Mouse (Mus musculus): ENCODE results near the gene Lgals2. TPM values are rescaled to one million over a fixed set of nuclear protein-coding genes. Genes with fewer than 3 reads are reported as not detected.

Gene Lgals2
- polyA plus RNA-seq, 1 experiment from 2014 or later: 3.4 TPM

DNA sequence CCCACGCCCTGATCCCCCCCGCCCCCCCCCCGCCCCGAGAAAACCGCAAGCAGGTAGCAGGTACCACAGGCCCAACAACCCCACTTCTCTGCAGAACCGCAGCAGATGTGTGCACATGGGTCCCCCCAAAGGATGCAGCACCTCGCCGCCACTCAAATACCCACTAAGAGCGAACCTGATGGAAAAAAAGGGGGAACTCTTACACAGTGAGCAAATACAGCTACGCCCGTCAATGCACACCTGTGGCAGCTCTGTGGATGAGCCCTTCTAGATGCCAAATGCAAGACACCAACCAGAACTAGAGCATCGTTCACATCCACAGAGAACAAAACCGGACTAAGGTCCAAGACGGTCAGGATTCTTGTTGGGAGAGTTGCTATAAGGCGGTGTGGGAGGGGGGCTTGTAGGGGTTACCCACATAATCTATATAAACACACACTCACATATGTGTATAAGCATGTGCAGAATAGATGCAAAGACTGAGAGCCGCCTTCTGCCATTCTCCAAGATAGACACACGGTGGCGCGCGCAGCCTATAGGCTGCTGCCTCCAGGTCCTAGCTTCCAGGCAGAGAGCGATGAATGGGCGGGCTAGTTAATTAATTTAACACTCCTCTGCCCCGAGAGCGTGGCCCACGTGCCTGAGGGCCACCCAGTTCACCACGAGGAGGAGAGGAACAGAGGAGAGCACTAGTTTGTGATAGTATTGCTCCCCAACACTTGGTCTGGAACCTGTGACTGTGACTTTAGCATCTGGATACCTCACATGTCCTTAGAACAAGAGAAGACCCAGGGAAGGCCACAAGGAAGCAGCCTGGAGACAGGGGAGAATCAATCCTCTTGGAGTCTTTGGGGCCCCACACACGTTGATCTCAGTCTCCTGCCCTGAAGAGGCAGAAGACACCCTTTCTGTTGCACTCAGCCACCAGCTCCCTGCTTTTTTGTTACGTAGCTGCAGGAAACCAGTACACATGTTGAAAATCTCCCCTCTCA, 28.8 kb downstream of the Lgals2 start:
- Histone ChIP-seq H3K9ac (replicated peaks) (no peak overlapping the region), H3K4me3 (ENCODE audit: low read depth, low read length) (no peak overlapping the region), H3K4me1 (ENCODE audit: insufficient read depth) (peaks cover 4% of the 10 kb centered on the region; the same call in 1 of the 2 replicates), H3K4me2 (ENCODE audit: low read depth, low read length) (no peak overlapping the region), H3K27me3 (ENCODE audit: insufficient read depth, low read length) (no peaks in the 10 kb centered on the region), H3K27ac (ENCODE audit: low read depth) (no peak overlapping the region), H3K9me3 (ENCODE audit: low read length) (no peaks in the 10 kb centered on the region), H3K36me3 (replicated peaks; ENCODE audit: insufficient read depth, low read length) (no peaks in the 10 kb centered on the region)
- WGBS (ENCODE audit: insufficient replicate concordance): 21% methylated on average over 28 of the region's 28 CpGs
- ATAC-seq (peak; percentile 60), DNase-seq (peak; percentile 75)
- peak; percentile 94 for TF ChIP-seq CTCF (IDR thresholded peaks at IDR 0.05; ENCODE audit: low read depth)
- no peak for TF ChIP-seq EP300 (IDR thresholded peaks at IDR 0.05; ENCODE audit: low read depth)

DNA sequence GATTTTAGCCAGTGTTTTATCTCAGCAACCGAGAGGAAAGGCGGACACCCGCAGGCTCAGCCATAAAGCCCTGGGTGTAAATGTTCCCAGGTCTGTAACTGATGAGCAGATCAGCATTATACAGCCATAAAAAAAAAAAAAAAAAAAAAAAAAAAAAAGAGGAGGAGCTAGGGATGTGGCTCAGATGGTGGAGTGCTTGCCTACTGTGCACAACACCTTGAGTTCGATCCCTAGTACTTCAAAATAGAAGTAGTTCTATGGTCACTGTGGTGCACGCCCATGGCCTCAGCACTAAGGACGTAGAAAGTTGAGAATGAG, 39.3 kb downstream of the Lgals2 start:
- WGBS (ENCODE audit: insufficient replicate concordance): 44% methylated on average over 6 of the region's 6 CpGs
- peak overlapping the region; percentile 62; the same call in 1 of the 2 replicates for H3K27ac ChIP-seq (ENCODE audit: low read depth)
- no peak for DNase-seq
- peak overlapping the region; percentile 54 for H3K4me2 ChIP-seq (ENCODE audit: low read depth, low read length)
- H3K4me1 ChIP-seq (ENCODE audit: insufficient read depth): peaks cover 13% of the 10 kb centered on the region
- ATAC-seq: no peak
- no peak for TF ChIP-seq CTCF (IDR thresholded peaks at IDR 0.05; ENCODE audit: low read depth)
- TF ChIP-seq EP300 (IDR thresholded peaks at IDR 0.05; ENCODE audit: low read depth): no peak
- no peak overlapping the region for H3K4me3 ChIP-seq (ENCODE audit: low read depth, low read length)
- no peak overlapping the region for H3K9ac ChIP-seq (replicated peaks)
- H3K36me3 ChIP-seq (replicated peaks; ENCODE audit: insufficient read depth, low read length): no peaks in the 10 kb centered on the region
- H3K27me3 ChIP-seq (ENCODE audit: insufficient read depth, low read length): no peaks in the 10 kb centered on the region
- no peaks in the 10 kb centered on the region for H3K9me3 ChIP-seq (ENCODE audit: low read length)

DNA sequence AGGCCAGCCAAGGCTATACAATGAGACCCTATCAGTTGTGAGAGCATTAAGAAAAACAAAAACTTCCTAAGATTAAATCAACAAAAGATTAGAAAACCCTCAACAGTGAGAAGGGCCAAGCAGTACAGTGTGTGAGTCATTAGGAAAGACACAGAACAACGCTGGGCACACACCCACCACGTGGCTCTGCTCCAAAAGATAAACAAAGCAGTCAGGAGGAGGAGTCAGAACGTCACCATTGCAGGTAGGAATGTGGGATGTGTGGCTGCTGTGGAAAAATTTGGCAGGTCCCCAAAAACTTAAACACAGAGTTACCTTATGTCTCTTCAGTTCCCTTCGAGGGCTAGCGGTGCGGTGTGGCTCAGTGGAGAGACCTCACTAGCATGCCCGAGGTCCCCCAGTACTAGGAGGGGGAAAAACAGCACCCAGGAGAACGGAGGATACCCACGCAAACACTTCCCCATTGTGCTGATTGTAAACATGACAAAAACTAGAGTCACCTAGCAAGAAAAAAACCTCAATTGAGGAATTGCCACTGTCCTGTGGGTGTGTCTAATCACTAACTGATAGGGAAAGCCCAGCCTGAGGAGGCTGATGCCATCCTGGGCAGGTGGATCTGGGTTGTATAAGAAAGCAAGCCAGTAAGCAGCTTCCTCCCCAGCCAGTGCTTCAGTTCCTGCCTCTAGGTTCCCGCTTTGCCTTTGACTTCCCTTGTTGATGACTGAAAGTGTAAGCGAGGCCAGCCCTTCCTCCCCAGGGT, 39.8 kb downstream of the Lgals2 start:
- no peaks in the 10 kb centered on the region for H3K27me3 ChIP-seq (ENCODE audit: insufficient read depth, low read length)
- H3K4me2 ChIP-seq (ENCODE audit: low read depth, low read length): peak overlapping the region; percentile 54
- H3K4me3 ChIP-seq (ENCODE audit: low read depth, low read length): no peak overlapping the region
- H3K9ac ChIP-seq (replicated peaks): no peak overlapping the region; the same call in 1 of the 2 replicates
- H3K27ac ChIP-seq (ENCODE audit: low read depth): peak overlapping the region; percentile 62
- WGBS (ENCODE audit: insufficient replicate concordance): 19% methylated on average over 11 of the region's 11 CpGs
- DNase-seq (peak; percentile 60), ATAC-seq (peak; percentile 94)
- H3K9me3 ChIP-seq (ENCODE audit: low read length): no peaks in the 10 kb centered on the region
- H3K4me1 ChIP-seq (ENCODE audit: insufficient read depth): peaks cover 13% of the 10 kb centered on the region
- TF ChIP-seq EP300 (IDR thresholded peaks at IDR 0.05; ENCODE audit: low read depth) (no peak), CTCF (IDR thresholded peaks at IDR 0.05; ENCODE audit: low read depth) (no peak)
- no peaks in the 10 kb centered on the region for H3K36me3 ChIP-seq (replicated peaks; ENCODE audit: insufficient read depth, low read length)

- Histone ChIP-seq H3K4me1 (ENCODE audit: insufficient read depth) (peaks cover 18% of the 10 kb centered on the region), H3K27ac (ENCODE audit: low read depth) (no peak overlapping the region), H3K4me3 (ENCODE audit: low read depth, low read length) (no peak overlapping the region), H3K27me3 (ENCODE audit: insufficient read depth, low read length) (no peaks in the 10 kb centered on the region), H3K9ac (replicated peaks) (no peak overlapping the region), H3K36me3 (replicated peaks; ENCODE audit: insufficient read depth, low read length) (no peaks in the 10 kb centered on the region), H3K4me2 (ENCODE audit: low read depth, low read length) (no peak overlapping the region), H3K9me3 (ENCODE audit: low read length) (no peaks in the 10 kb centered on the region)
- TF ChIP-seq EP300 (IDR thresholded peaks at IDR 0.05; ENCODE audit: low read depth): no peak
- no peak for TF ChIP-seq CTCF (IDR thresholded peaks at IDR 0.05; ENCODE audit: low read depth)
- DNase-seq: no peak
- WGBS (ENCODE audit: insufficient replicate concordance): 69% methylated on average over 4 of the region's 4 CpGs
- no peak for ATAC-seq
These were observed 41.7 kb downstream of the Lgals2 start for GRCm38 (mm10) chr15:78813603-78814002.

GRCm38 (mm10) chr15:78810146-78810545, 45.2 kb downstream of the Lgals2 start:
- Histone ChIP-seq H3K4me2 (ENCODE audit: low read depth, low read length) (0 out of 2 replicates have a peak overlapping the region, but pooled peaks have one; percentile 11), H3K36me3 (replicated peaks; ENCODE audit: insufficient read depth, low read length) (no peaks in the 10 kb centered on the region), H3K9me3 (ENCODE audit: low read length) (no peaks in the 10 kb centered on the region), H3K4me1 (ENCODE audit: insufficient read depth) (peaks cover 6% of the 10 kb centered on the region; the same call in 1 of the 2 replicates), H3K27me3 (ENCODE audit: insufficient read depth, low read length) (no peaks in the 10 kb centered on the region), H3K27ac (ENCODE audit: low read depth) (no peak overlapping the region), H3K9ac (replicated peaks) (no peak overlapping the region), H3K4me3 (ENCODE audit: low read depth, low read length) (no peak overlapping the region)
- DNase-seq (no peak), ATAC-seq (peak; percentile 37)
- TF ChIP-seq EP300 (IDR thresholded peaks at IDR 0.05; ENCODE audit: low read depth): no peak
- no peak for TF ChIP-seq CTCF (IDR thresholded peaks at IDR 0.05; ENCODE audit: low read depth)
- WGBS (ENCODE audit: insufficient replicate concordance): 46% methylated on average over 9 of the region's 9 CpGs

DNA sequence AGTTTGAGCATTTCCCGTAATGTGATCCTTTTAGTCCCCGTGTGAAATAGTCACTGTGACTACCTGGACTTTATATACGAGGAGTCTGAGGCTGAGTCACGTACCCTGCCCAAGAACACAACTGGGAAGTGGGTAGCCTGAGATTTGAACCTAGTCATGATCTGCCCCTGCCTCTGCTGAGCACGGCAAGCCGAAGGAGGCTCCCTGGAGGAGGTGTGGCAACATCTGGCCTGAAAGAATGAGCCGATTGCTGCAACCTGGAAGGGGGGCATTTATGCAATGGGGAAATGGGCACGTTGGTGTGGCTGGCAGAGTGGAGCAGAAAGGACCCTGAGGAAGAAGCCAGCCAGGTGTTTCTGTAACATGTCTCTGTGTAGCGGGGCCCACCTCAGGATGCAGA, 45.6 kb downstream of the Lgals2 start:
- Histone ChIP-seq H3K9me3 (ENCODE audit: low read length) (no peaks in the 10 kb centered on the region), H3K4me3 (ENCODE audit: low read depth, low read length) (no peak overlapping the region), H3K36me3 (replicated peaks; ENCODE audit: insufficient read depth, low read length) (no peaks in the 10 kb centered on the region), H3K4me2 (ENCODE audit: low read depth, low read length) (0 out of 2 replicates have a peak overlapping the region, but pooled peaks have one; percentile 11), H3K27me3 (ENCODE audit: insufficient read depth, low read length) (no peaks in the 10 kb centered on the region), H3K9ac (replicated peaks) (no peak overlapping the region), H3K4me1 (ENCODE audit: insufficient read depth) (peaks cover 7% of the 10 kb centered on the region), H3K27ac (ENCODE audit: low read depth) (no peak overlapping the region)
- TF ChIP-seq EP300 (IDR thresholded peaks at IDR 0.05; ENCODE audit: low read depth) (no peak), CTCF (IDR thresholded peaks at IDR 0.05; ENCODE audit: low read depth) (no peak)
- DNase-seq (no peak), ATAC-seq (peak; percentile 13; the same call in 1 of the 2 replicates)
- 63% methylated on average over 9 of the region's 9 CpGs for WGBS (ENCODE audit: insufficient replicate concordance)
